Mouse (Mus musculus): Measurements from ENCODE around the gene Kctd2. TPM values are rescaled to one million over a fixed set of nuclear protein-coding genes. Genes with fewer than 3 reads are reported as not detected.
"Not testable (repeated sequence)": the region's sequence is repeated elsewhere in the genome, so short reads cannot be mapped to it uniquely, and the experiment has no call there.

Kctd2 gene
- polyA plus RNA-seq, 1 experiment, result 13.6 TPM

- TF ChIP-seq CTCF (IDR thresholded peaks at IDR 0.05; ENCODE audit: control insufficient read depth, insufficient read depth, insufficient replicate concordance, low read depth, low read length), result no peak
- 0 out of 2 replicates have a peak, but pooled peaks have one; percentile 17 for TF ChIP-seq POLR2A (IDR thresholded peaks at IDR 0.05; ENCODE audit: control insufficient read depth, low read depth, low read length)
- H3K36me3 ChIP-seq (ENCODE audit: control insufficient read depth, insufficient read depth, low read length), result no peaks in the 10 kb centered on the region
- peaks cover 24% of the 10 kb centered on the region for H3K4me1 ChIP-seq (ENCODE audit: control insufficient read depth, insufficient read depth, low read length)
- no peaks in the 10 kb centered on the region for H3K27me3 ChIP-seq (ENCODE audit: control insufficient read depth, insufficient read depth, low read length)
- H3K4me3 ChIP-seq (ENCODE audit: control insufficient read depth, low read depth, low read length), result no peak overlapping the region
- peak overlapping the region; percentile 55 for H3K27ac ChIP-seq (ENCODE audit: control insufficient read depth, insufficient read depth, low read depth, low read length)
Observed at GRCm38 (mm10) chr11:115472183-115472582, 52.3 kb downstream of the Kctd2 start.

- Histone ChIP-seq H3K4me3 (ENCODE audit: control insufficient read depth, low read depth, low read length) (no peak overlapping the region; the same call in 1 of the 2 replicates), H3K27me3 (ENCODE audit: control insufficient read depth, insufficient read depth, low read length) (no peaks in the 10 kb centered on the region), H3K36me3 (ENCODE audit: control insufficient read depth, insufficient read depth, low read length) (no peaks in the 10 kb centered on the region), H3K27ac (ENCODE audit: control insufficient read depth, insufficient read depth, low read depth, low read length) (peak overlapping the region; percentile 86), H3K4me1 (ENCODE audit: control insufficient read depth, insufficient read depth, low read length) (peaks cover 24% of the 10 kb centered on the region)
- TF ChIP-seq POLR2A (IDR thresholded peaks at IDR 0.05; ENCODE audit: control insufficient read depth, low read depth, low read length) (no peak), CTCF (IDR thresholded peaks at IDR 0.05; ENCODE audit: control insufficient read depth, insufficient read depth, insufficient replicate concordance, low read depth, low read length) (peak; percentile 96)
Observed at GRCm38 (mm10) chr11:115473626-115474275, 53.8 kb downstream of the Kctd2 start.

GRCm38 (mm10) chr11:115475025-115475757 lies 55.3 kb downstream of the Kctd2 start, which contains the start of gene Armc7:
Armc7 (plus strand) TSS chr11:115475667.
- H3K36me3 ChIP-seq (ENCODE audit: control insufficient read depth, insufficient read depth, low read length), result no peaks in the 10 kb centered on the region
- H3K4me1 ChIP-seq (ENCODE audit: control insufficient read depth, insufficient read depth, low read length), result peaks cover 16% of the 10 kb centered on the region
- H3K27me3 ChIP-seq (ENCODE audit: control insufficient read depth, insufficient read depth, low read length), result no peaks in the 10 kb centered on the region
- peak within 1 kb of the TSS; percentile 92 for H3K4me3 ChIP-seq (ENCODE audit: control insufficient read depth, low read depth, low read length)
- peak; percentile 49 for TF ChIP-seq POLR2A (IDR thresholded peaks at IDR 0.05; ENCODE audit: control insufficient read depth, low read depth, low read length)
- TF ChIP-seq CTCF (IDR thresholded peaks at IDR 0.05; ENCODE audit: control insufficient read depth, insufficient read depth, insufficient replicate concordance, low read depth, low read length), result no peak
- H3K27ac ChIP-seq (ENCODE audit: control insufficient read depth, insufficient read depth, low read depth, low read length), result peak within 1 kb of the TSS; percentile 67

GRCm38 (mm10) chr11:115475758-115476237 lies 55.9 kb downstream of the Kctd2 start:
- no peaks in the 10 kb centered on the region for H3K36me3 ChIP-seq (ENCODE audit: control insufficient read depth, insufficient read depth, low read length)
- peak overlapping the region; percentile 92 for H3K4me3 ChIP-seq (ENCODE audit: control insufficient read depth, low read depth, low read length)
- peaks cover 16% of the 10 kb centered on the region for H3K4me1 ChIP-seq (ENCODE audit: control insufficient read depth, insufficient read depth, low read length)
- H3K27me3 ChIP-seq (ENCODE audit: control insufficient read depth, insufficient read depth, low read length), result no peaks in the 10 kb centered on the region
- peak overlapping the region; percentile 67 for H3K27ac ChIP-seq (ENCODE audit: control insufficient read depth, insufficient read depth, low read depth, low read length)
- TF ChIP-seq CTCF (IDR thresholded peaks at IDR 0.05; ENCODE audit: control insufficient read depth, insufficient read depth, insufficient replicate concordance, low read depth, low read length) (no peak), POLR2A (IDR thresholded peaks at IDR 0.05; ENCODE audit: control insufficient read depth, low read depth, low read length) (no peak)

- not testable (repeated sequence) for H3K36me3 ChIP-seq (ENCODE audit: control insufficient read depth, insufficient read depth, low read length); H3K27ac ChIP-seq (ENCODE audit: control insufficient read depth, insufficient read depth, low read depth, low read length); H3K27me3 ChIP-seq (ENCODE audit: control insufficient read depth, insufficient read depth, low read length); H3K4me3 ChIP-seq (ENCODE audit: control insufficient read depth, low read depth, low read length)
- H3K4me1 ChIP-seq (ENCODE audit: control insufficient read depth, insufficient read depth, low read length), result peaks cover 16% of the 10 kb centered on the region
Observed at GRCm38 (mm10) chr11:115476630-115477029, 56.7 kb downstream of the Kctd2 start.

- H3K27me3 ChIP-seq (ENCODE audit: control insufficient read depth, insufficient read depth, low read length); H3K36me3 ChIP-seq (ENCODE audit: control insufficient read depth, insufficient read depth, low read length); H3K27ac ChIP-seq (ENCODE audit: control insufficient read depth, insufficient read depth, low read depth, low read length); H3K4me3 ChIP-seq (ENCODE audit: control insufficient read depth, low read depth, low read length): not testable (repeated sequence)
- peaks cover 16% of the 10 kb centered on the region for H3K4me1 ChIP-seq (ENCODE audit: control insufficient read depth, insufficient read depth, low read length)
Observed at GRCm38 (mm10) chr11:115477388-115477787, 57.5 kb downstream of the Kctd2 start.

GRCm38 (mm10) chr11:115478296-115478938 lies 58.5 kb downstream of the Kctd2 start:
- Histone ChIP-seq H3K27ac (ENCODE audit: control insufficient read depth, insufficient read depth, low read depth, low read length) (no peak overlapping the region), H3K36me3 (ENCODE audit: control insufficient read depth, insufficient read depth, low read length) (no peaks in the 10 kb centered on the region), H3K27me3 (ENCODE audit: control insufficient read depth, insufficient read depth, low read length) (no peaks in the 10 kb centered on the region), H3K4me1 (ENCODE audit: control insufficient read depth, insufficient read depth, low read length) (peaks cover 16% of the 10 kb centered on the region), H3K4me3 (ENCODE audit: control insufficient read depth, low read depth, low read length) (no peak overlapping the region)
- TF ChIP-seq POLR2A (IDR thresholded peaks at IDR 0.05; ENCODE audit: control insufficient read depth, low read depth, low read length) (no peak), CTCF (IDR thresholded peaks at IDR 0.05; ENCODE audit: control insufficient read depth, insufficient read depth, insufficient replicate concordance, low read depth, low read length) (no peak)

Other genes starting within 250 kb of the Kctd2 start
- 7.5 and 9.0 TPM in 2 replicates for gene Tmem104, start 232.6 kb upstream of the Kctd2 start, polyA plus RNA-seq (2012; rRNA removed)
- 106 and 118 TPM in 2 replicates for gene Nat9, start 232.3 kb upstream of the Kctd2 start, polyA plus RNA-seq (2012; rRNA removed)
- gene Grin2c, start 152.9 kb upstream of the Kctd2 start, polyA plus RNA-seq (2012; rRNA removed), result 1.2 and 1.5 TPM in 2 replicates
- 28.0 and 30.7 TPM in 2 replicates for gene Fdxr, start 143.1 kb upstream of the Kctd2 start, polyA plus RNA-seq (2012; rRNA removed)
- 6.4 and 7.0 TPM in 2 replicates for gene Fads6, start 122.5 kb upstream of the Kctd2 start, polyA plus RNA-seq (2012; rRNA removed)
- gene Otop2, start 113.0 kb upstream of the Kctd2 start, polyA plus RNA-seq (2012; rRNA removed), result 8.5 and 8.9 TPM in 2 replicates
- gene Ush1g, start 98.1 kb upstream of the Kctd2 start, polyA plus RNA-seq (2012; rRNA removed), result 3.7 and 4.1 TPM in 2 replicates
- gene Otop3, start 85.4 kb upstream of the Kctd2 start, polyA plus RNA-seq (2012; rRNA removed), result 0.17 and 0.40 TPM in 2 replicates
- 1.2 and 1.7 TPM in 2 replicates for gene Hid1, start 52.4 kb upstream of the Kctd2 start, polyA plus RNA-seq (2012; rRNA removed)
- gene Cdr2l, start 38.2 kb upstream of the Kctd2 start, polyA plus RNA-seq (2012; rRNA removed), result 5.2 TPM in 2 replicates
- 13.9 and 18.0 TPM in 2 replicates for gene Mrpl58, start 16.4 kb upstream of the Kctd2 start, polyA plus RNA-seq (2012; rRNA removed)
- 145 and 166 TPM in 2 replicates for gene Atp5h, start 166 bp upstream of the Kctd2 start, polyA plus RNA-seq (2012; rRNA removed)
- gene Trim80, start 20.4 kb downstream of the Kctd2 start, polyA plus RNA-seq (2012; rRNA removed), result 307 and 344 TPM in 2 replicates
- gene Slc16a5, start 42.3 kb downstream of the Kctd2 start, polyA plus RNA-seq (2012; rRNA removed), result 0.72 and 0.78 TPM in 2 replicates
- 3.3 and 3.8 TPM in 2 replicates for gene Armc7, start 55.5 kb downstream of the Kctd2 start, polyA plus RNA-seq (2012; rRNA removed)
- 32.4 and 34.0 TPM in 2 replicates for gene Nt5c, start 71.7 kb downstream of the Kctd2 start, polyA plus RNA-seq (2012; rRNA removed)
- gene Jpt1, start 94.3 kb downstream of the Kctd2 start, polyA plus RNA-seq (2012; rRNA removed), result 548 and 576 TPM in 2 replicates
- 50.6 and 72.2 TPM in 2 replicates for gene Sumo2, start 116.1 kb downstream of the Kctd2 start, polyA plus RNA-seq (2012; rRNA removed)
- 36.3 and 42.6 TPM in 2 replicates for gene Nup85, start 144.3 kb downstream of the Kctd2 start, polyA plus RNA-seq (2012; rRNA removed)
- 9.3 and 10.9 TPM in 2 replicates for gene Mrps7, start 183.8 kb downstream of the Kctd2 start, polyA plus RNA-seq (2012; rRNA removed)
- 19.8 and 21.1 TPM in 2 replicates for gene Gga3, start 183.9 kb downstream of the Kctd2 start, polyA plus RNA-seq (2012; rRNA removed)
- gene Mif4gd, start 192.8 kb downstream of the Kctd2 start, polyA plus RNA-seq (2012; rRNA removed), result 383 and 445 TPM in 2 replicates
- 33.7 and 35.8 TPM in 2 replicates for gene Slc25a19, start 208.2 kb downstream of the Kctd2 start, polyA plus RNA-seq (2012; rRNA removed)